Mouse (Mus musculus): ENCODE measurements around the gene Lmntd1. TPM values are rescaled to one million over a fixed set of nuclear protein-coding genes. Genes with fewer than 3 reads are reported as not detected.

Lmntd1 gene
- not detected for total RNA-seq (2023)

DNA sequence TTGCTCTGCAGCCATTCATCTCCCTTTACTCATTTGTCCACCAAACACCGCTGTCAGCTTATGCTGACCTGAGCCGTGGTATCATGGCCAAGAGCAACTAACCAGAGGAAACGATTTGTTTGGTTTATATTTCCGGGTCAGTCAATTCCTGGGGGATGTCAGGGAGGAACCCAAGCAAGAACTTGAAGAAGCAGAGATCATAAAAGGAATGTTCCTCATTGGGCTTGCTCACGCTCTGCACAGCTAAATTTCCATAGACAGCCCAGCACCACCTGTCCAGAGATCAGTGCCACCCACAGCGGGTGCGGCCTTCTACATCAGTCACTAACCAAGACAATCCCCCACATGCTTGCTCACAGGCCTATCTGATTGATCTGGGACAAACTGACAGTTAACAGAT is at the start of gene Lmntd1:
Gene Lmntd1, minus strand, starts transcription at position 101 of the 400 bp plus-strand sequence.

DNA sequence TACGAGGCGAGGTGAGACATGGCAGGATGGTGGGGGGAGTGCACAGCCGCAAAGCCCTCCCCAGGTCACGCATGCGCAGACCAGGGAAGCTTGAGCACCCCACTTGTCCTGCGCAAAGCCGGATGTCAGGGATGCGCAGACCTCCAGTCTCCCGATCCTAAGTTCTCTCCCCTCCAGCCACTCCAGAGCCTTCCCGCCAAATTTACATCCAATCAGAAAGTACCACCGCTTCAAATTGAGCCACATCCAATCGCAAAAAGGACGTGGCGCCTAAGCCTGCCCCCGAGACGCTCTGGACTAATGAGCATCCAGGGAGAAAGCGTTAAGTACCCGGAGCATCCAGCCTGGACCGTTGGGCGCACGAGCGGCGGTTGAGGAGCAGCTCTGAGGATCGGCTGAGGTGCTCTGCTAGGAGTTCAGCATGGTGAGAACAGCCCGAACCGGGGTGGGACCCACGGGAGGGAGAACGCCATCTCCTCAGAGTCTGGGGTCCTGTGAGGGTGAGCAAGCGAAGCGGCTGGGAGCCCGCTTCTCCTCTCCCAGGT is 1.6 kb upstream of the Lmntd1 start, which contains the start of gene Tuba3b:
Gene Tuba3b, plus strand, starts transcription at position 92 of the 545 bp plus-strand sequence.

Other genes starting within 250 kb of the Lmntd1 start
- not detected for gene Tuba3b, start 1.4 kb upstream of the Lmntd1 start, total RNA-seq (2023)
- 10 to 100 TPM; 19.5 to 20.5 TPM for gene Rassf8, start 132.4 kb upstream of the Lmntd1 start, total RNA-seq (2023)